Mouse (Mus musculus) kidney, postnatal 10 days (tissue): ENCODE data around the gene Phactr1.

Experiments
- DNase-seq: peaks from one replicate; pipeline ENCODE4 v3.0.0; 2021; ENCODE audit warnings: mixed read lengths

Phactr1 gene

DNA sequence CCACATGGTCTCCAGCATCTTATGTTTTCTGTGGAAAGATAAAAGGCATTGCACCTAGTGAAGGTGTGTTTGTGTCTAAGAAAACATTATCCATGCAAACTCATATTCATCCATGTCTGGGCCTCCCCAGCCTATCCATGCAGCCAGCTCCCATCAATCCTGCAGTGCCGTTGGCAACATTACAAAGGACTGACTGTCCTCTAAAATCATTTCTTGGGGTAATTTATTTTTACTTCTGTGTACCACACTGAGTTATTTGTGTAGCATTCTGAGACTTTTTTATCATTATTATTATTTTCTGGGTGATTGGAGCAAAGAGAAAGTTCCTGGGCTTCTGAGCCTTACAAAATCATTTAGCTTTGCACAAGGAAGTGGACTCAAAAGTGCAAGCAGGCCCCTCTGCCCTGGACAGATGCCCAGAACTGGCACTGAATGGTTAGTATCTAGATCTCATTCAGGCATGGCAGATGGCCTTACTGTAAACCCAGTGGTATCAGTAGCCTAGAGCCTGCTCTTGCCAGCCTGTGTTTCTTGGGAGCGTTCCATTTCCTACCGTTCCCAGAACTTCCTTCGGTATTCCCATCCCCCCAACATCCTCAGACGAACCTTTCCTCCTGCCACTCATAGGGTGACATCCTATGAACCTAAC, 307.6 kb downstream of the Phactr1 start:
- peak; percentile 65 for DNase-seq

DNA sequence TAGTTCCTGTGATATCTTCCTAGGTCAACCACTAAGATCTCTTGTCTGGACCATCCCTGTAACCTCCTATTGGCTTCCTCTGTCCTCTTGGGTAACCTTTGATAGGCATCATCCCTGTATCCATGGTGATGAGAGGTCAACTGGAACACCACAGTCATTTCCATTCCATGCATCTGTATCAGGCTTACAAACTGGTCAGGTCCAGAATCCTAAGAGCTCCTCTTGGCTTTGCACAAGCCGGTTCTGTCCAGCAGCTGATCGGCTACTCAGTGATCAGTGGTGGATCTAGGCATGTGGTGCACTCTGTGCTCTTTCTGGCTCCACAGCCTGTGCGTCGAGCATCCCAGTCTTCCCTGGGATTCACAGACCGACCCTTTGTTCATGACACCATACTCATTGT, 309.1 kb downstream of the Phactr1 start:
- DNase-seq, result peak; percentile 25

DNA sequence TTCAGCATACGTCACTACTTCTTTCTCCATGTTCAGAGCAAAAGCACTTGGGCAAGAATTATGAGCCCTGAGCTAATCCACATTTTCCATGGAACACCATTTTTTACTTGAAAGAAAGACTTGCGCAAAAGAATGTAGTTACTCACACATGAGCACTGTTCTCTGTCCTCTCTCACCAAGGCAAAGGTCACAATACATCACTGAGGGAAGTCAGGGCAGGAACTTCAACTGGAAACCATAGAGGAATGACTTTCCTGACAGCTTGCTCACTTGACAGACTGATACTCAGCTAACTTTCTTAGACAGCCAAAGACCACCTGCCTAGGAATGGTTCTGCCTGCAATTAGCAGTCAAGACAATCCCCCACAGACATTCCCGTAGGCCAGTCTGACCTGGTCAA, 309.6 kb downstream of the Phactr1 start:
- DNase-seq, result no peak

DNA sequence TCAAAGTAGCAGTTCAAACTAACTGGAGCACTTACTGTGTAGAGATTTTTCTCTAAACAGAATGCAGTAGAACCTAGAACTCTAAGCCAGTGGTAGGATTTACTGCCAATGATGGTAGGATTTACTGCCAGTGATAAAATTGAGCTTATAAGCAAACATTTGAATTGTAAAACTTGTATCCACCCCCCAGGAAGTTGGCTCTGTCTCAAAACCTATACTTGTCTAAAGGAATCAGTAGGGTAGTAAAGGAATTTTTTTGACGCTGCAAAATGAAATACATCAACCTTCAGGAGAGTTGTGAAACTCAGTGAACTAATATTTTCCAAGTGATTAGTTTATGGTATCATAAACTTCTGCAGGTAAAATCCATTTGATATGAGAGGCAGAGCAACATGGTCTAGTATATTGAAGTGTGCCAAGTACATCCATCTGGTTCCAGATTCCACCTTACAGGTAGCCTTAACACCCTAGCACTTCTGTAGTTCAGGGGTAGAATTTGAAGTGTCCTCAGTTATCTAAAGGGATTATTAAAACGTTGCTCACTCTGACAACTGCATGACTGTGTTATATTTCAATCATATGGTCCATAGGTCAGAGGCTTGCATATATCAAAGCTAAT, 310.2 kb downstream of the Phactr1 start:
- DNase-seq, result no peak

DNA sequence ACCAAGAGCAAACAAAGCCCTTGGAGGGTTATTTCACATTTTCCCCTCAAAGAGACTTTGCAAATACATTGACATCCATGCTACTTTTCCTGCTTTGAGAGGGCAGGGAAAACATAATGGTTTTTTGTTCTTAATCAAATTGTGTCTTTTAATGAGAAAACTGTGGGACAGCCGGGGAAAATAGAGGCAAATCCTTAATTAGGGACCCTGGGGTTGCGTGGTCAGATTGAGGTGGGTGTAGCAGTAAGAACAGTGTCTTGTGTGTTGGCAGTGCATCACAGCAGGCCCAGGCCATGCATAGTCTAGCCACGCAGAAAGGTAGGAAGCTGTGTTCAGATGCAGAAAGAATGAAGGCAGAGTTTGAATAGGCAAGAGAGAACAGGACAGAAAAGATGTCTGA, 310.7 kb downstream of the Phactr1 start:
- no peak for DNase-seq

DNA sequence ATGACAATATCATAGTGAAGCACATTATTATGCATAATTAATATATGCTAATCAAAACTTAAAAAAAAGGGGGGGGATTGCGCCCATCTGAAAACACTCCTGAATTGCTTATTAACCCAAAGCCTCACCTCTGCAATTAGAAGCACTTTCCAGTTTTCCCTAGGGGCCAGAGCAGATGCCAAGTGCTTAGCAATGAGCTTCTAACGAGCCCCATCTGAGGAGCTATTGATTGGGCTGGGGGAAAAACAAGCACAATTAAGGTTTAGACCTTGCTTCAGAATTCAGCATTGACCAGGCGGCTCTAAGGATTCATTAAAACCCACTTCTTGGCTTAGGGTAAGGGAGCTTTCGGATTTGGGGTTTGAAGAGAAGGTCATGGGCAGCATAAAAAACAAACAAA, 311.9 kb downstream of the Phactr1 start:
- no peak for DNase-seq

DNA sequence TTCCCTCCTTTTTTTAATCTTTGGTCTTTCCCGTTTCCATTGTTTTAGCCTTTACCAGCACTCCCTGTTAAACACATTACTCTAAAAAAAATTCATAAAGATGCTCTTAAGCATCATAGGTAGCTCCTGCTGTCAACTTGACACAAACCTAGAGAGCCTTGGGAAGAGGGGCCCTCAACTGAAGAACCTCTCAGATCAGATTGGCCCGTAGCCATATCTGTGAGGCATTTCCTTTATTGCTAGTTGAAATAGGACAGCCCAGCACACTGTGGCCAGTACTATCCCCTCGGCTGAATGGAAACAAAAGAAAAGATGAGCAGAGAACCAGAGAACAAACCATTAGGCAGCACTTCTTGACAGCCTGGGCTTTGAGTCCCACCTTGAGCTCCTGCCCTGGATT, 313.9 kb downstream of the Phactr1 start:
- no peak for DNase-seq

DNA sequence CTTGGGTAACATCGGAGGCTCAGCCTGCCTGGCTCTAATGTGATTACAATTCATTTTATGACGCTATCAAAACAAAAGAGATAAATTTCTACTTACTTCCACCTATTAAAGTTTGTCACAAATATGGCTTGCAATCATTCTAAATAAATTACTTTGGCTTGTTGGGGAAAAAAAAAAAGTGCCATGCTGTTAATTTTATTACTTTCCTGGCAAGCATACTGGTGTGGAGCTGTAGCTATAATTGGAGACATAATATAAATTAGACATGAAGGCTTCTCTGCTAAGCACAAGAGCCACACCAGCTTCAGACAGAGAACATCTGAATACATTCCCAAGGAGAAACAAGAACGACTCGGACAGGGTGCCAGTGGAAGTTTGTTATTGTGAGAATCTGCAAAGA, 315.8 kb downstream of the Phactr1 start:
- no peak for DNase-seq

DNA sequence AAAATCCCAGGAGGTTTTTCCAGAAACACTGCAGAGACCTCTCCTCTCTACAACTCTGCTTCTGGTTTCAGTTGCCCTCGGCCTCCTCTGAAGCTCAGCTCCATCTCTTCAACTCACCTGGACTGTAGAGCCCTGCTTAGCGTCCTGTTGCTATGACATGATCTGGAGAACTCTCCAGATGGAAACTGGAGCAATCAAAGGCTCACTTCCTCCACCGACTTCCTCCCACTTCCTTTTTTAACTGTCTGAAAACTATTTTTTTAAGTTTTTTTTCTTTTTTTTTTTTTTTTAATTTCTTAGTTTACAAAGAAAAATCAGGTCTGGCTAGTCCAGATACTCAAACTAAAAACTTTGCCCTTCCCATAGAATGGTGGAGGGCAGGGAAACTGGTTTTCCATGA, 318.9 kb downstream of the Phactr1 start:
- no peak for DNase-seq

DNA sequence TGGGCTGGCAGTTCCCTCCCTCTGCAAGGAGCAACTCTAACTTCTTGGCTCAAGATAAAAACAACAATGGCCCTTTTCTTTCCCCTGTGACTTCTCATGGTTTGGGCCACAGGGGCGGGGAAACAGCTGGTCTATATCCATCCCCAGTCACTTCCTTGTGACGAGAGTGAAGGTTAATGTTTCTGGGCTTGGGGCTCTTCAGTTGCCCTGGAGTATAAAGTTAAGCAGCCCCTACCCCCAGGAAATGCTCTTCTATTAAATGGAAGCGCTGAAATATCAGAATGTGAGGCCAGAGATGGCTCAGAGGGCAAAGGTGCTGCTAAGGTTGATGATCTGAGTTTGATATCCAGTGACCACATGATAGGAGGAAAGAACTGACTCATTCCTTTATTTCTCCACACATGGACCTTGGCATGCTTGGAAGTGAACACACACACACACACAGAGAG, 324.7 kb downstream of the Phactr1 start:
- peak; percentile 59 for DNase-seq

DNA sequence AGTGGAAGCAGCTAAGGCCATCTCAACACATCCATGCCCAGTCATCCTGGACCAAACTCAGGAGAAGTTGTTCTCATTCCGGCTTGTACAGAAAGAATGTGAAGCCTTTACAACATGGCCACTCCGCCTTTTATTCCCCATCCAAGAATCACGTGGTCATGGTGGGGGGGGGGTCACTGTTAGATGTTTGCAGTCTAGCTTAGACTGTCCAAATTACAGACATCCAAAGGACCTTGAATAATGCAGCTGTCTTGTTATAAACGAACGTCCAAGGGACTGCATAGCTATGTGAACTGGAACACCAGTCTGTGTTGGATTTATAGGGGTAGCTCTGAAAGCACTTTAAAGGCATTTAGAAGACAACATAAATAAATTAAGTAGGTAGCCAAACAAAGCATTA, 328.0 kb downstream of the Phactr1 start:
- DNase-seq, result no peak

DNA sequence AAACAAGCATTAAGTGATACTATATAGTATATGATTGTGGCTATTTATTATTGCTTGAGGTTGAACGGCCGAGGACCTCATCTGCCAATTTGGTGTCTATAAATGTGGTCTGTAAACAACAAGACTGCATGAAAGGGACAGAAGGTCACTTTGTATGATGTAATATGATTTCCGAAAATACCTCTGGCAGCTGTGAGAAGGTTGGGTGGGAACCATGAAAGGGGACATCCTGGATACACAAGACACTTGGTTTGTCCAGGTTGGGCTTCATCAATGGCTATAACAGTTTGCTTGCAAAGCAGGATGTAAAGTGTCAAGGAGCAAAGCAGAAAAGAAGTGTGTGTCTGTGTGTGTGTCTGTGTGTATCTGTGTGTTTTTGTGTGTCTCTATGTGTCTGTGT, 329.2 kb downstream of the Phactr1 start:
- DNase-seq, result no peak

DNA sequence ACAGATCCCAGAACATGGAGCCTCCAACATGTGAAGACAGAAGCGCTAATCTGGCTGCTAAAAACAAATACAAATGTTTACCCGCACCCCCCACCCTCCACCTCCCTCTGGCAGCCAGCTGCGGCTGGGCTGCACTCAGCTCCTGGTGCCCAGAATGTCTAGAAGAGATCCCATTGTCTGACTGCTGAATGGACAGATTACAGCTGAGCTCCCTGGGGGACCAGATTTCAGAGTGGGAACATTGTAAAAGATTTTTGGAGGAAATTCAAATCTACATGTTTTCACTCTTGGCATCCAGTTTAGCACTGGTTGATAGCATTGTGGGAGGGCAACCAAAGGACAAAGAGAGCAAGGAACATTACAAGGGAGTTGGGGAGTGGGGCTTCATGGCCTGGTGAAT, 331.1 kb downstream of the Phactr1 start:
- DNase-seq, result no peak

DNA sequence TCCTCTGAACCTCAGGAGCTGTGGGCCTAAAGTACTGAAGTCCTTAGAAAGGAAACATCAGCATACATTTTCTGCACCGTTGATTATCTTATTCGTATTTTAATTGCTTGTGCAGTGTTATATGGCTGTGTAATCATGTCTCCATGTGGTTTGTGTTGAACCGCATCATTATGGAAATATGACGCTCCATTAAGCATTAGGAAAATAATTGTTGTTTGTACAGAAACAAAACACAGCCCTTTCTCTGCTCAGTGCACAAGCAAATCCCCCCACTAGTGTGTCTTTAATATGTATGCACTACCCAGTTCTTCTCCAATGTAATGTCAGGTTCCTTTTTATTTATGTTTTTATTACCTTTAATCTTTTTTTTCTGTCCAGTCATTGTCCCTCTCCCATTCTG, 333.6 kb downstream of the Phactr1 start:
- no peak for DNase-seq

DNA sequence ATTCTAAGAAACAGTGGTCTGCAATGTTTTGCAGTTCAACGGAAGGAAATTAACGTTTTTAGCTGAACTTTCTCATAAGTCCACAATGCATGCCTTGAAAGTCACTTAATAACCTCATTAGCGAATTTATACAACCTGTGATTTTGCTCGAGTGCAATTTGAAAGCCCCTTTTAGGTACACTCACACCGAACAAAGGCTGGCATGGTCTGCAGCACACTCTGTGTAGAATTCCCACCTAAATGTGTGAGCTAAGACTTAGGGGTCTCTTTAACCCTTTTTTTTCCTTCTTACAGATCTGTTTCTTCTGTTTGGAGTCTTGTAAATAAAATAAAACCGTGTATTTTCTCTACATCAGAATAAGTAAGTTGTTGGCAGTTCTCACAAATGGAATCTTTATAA, 335.3 kb downstream of the Phactr1 start:
- DNase-seq, result no peak

DNA sequence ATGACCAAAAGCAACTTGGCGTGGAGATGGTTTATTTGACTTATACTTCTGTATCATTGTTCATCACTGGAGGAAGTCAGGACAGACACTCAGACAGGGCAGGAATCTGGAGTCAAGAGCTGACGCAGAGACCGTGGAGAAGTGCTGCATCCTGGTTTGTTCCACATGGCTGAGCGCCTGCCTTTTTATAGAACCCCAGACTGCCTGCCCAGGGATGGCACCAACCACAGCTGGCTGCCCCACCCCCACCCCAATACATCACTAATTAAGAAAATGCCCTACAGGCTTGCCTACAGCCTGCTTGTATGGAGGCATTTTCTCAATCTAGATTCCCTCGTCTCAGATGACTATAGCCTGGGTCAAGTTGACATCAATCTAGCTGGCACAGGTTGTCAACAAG, 338.4 kb downstream of the Phactr1 start:
- DNase-seq, result no peak

DNA sequence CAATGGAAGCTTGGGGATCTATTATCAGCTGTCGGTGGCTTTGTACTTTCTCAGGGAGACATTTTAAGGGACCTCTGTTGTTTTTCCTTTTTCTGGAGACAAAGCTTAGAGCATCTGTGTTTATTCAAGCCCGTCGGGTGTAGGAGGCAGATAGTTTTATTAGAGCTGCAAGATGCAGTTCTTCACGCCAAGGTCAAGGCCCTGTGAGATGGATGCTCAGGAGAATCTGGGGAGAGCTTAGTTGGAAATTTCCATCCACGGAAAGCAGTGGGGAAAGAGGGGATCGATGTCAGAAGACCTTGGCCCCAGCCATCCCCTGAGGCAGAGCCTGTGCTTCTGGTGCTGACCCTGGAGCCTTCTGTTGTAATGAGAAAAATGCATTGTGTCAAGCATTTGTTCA, 340.6 kb downstream of the Phactr1 start:
- DNase-seq, result peak; percentile 54

DNA sequence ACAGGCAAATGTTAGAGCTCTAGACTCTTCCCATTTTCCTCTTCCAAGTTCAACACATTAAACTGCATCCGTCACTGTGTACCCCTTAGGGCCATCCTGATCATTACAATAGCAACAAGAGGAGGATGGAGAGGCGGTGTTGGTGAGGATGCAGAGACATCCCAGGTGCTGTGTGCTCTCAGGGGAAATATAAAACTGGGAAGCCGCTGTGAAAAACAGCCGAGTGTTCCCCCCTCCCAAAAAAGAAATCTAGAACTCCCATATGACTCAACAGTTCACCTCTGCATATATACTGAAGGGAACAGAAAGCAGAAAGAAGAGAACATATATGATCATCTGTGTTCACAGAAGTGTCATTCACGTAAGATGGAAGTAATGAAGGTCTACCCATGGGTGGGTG, 342.6 kb downstream of the Phactr1 start:
- DNase-seq, result no peak

DNA sequence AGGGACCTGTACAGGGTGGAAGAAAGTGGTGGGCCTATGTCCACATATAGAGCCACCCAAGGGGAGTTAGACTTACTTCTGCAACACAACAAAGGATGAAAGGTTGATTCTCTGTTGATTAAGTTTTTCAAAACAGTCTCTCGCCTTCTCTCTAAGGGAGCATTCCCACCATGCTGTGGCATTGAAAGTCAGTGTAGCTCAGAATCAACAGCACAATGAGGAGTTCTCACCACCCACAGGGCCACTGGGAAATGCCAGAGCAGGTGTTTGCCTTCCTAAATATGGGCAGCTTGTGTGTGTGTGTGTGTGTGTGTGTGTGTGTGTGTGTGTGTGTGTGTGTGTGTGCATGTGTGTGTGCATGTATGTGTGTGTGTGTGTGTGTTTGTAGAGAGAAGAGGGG, 347.1 kb downstream of the Phactr1 start:
- no peak for DNase-seq

DNA sequence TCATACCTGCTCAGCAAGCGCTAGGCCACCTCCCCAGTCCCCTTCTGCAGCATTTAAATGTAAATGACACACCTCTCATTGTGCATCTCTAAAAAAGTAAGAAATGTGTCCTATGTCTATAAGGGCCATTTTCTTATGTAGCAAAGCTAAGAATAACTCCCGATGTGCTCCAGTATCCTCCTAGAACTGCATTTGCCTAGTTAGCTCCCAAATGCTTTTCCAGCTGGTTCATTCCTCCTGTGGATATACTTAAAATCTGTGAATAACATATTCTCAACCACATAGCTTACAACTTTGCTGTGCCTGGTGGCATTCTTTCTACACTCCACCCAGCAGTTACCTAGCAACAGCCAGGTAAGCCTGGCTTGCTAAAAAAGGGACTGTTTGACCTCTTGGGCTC, 349.8 kb downstream of the Phactr1 start:
- no peak for DNase-seq

DNA sequence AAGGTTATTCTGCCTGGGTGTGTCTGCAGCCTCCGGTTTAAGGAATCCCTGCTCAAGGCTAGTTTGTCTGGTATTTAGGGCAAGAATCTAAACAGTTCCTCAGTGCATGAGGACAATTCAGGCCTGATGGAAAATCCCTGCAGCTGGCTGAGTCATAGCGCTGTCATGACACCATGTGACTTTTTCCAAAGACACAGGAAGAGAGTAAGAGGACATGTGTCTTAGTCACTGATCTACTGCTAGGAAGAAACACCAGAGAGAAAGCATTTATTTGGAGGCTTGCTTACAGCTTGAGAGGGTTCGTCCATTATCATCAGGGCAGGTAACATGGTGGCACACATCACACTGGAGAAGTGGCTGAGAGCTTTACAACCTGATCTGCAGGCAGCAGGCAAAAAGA, 352.0 kb downstream of the Phactr1 start:
- DNase-seq, result no peak

DNA sequence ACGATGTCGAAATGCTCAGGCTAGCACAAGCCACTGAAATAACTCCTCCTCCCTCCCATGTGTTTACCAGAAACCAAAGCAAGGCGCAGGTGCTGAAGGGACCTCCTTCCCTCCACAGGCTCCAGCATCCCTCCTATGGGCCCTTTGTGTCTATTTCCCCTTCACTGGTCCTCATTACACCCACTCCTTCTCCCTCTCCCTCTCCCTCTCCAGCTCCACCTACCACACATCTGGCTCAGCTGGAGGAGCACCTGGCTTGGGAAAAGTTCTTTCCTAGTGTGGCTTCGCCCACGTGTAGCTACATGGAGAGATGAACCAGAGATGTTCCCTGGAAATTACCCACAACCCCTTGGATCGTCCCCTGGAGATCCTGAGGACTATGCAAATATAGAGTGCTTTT, 356.1 kb downstream of the Phactr1 start:
- DNase-seq, result no peak

DNA sequence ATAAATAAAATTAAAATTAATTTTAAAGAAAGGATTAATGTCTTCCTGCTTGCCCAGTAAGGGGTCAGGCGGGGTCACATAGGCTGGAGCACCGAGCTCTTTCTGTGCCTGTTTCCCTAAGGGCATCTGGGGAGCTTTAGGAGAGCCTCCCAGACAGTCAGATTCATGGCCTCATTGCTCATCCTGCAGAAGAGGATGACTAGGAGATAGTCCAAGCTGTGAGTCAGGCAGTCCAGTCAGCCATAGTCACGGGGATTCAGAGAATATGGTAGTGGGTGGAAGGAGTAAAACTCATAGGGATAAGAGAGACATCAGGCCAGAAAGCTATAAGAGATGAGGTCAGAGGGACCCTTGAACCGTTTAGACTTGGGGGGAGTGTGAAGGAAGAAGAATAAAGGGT, 362.3 kb downstream of the Phactr1 start:
- no peak for DNase-seq

DNA sequence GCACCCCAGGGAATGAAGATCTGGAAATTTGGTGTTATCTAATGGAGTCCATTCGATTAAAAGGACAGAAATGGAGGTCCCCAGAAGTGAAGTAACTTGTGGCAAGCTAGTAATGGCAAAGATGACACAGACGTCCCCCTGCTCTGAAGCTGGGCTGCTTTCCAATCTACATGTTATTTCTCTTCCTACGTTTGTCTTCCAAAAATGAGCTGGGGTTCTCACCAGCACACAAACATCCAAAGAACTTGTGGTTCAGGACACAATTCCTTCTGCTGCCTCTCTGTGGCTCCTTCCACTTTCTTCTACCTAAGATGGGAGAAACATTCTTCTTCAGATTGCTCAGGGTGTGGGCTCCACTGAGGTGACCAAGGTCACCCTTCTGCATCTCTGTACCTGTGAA, 368.1 kb downstream of the Phactr1 start:
- no peak for DNase-seq

DNA sequence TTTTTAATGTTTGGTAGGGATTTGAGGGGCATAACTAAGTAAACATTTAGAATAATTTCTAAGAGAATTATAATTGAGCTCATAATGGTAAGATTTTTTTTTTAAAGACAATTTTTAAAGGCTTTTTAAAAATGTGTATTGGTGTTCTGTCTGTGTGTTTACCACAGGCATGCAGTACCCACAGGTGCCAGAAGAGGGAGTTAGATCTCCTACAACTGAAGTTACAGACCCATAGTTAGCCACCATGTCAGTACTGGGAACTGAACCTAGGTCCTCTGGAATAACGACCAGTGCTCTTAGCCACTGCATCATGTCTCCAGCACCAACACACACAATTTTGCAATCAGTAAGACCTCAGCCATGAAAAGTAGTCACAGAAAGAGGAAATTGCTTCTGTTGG, 372.8 kb downstream of the Phactr1 start:
- DNase-seq, result no peak
